Mouse (Mus musculus) C2C12 (cell line): ENCODE results near the gene Git2.

Source experiments
- CEBPB ChIP-seq: IDR thresholded peaks from one replicate; pipeline ENCODE4 v1.6.1; 2011; ENCODE audit warnings: low read depth, mild to moderate bottlenecking, control low read depth, moderate library complexity
- CTCF ChIP-seq: IDR thresholded peaks from one replicate; pipeline ENCODE4 v1.5.1; 2011; ENCODE audit not compliant: control insufficient read depth, insufficient read depth, insufficient read length
- FOSL1 ChIP-seq: IDR thresholded peaks from one replicate; pipeline ENCODE4 v1.8.0; 2011; ENCODE audit warnings: mild to moderate bottlenecking, low read length; ENCODE audit not compliant: poor library complexity, insufficient read depth, severe bottlenecking
- MYOG ChIP-seq: IDR thresholded peaks from one replicate; pipeline ENCODE4 v1.6.1; 2011; ENCODE audit not compliant: control insufficient read depth, insufficient read length; ENCODE audit errors: extremely low read depth
- USF1 ChIP-seq: IDR thresholded peaks from one replicate; pipeline ENCODE4 v1.6.1; 2011; ENCODE audit warnings: low read depth, mild to moderate bottlenecking, control low read depth, moderate library complexity

- no peak for TF ChIP-seq CEBPB
- no peak for TF ChIP-seq CTCF
- no peak for TF ChIP-seq USF1
- no peak for TF ChIP-seq MYOG
- no peak for TF ChIP-seq FOSL1
Observed at GRCm38 (mm10) chr5:114801049-114801448, 25.7 kb upstream of the Git2 start.
